Mouse (Mus musculus): Measurements from ENCODE around the gene Primpol.

Gene Primpol

GRCm38 (mm10) chr8:46616879-46617689 is at the start of gene Primpol, which contains the start of gene Casp3:
TSS of gene Primpol (minus strand) at chr8:46617212.
TSS of gene Casp3 (plus strand) at chr8:46617291.
- DNase-seq (ENCODE audit: low read depth, low spot score): peak; percentile 94

DNA sequence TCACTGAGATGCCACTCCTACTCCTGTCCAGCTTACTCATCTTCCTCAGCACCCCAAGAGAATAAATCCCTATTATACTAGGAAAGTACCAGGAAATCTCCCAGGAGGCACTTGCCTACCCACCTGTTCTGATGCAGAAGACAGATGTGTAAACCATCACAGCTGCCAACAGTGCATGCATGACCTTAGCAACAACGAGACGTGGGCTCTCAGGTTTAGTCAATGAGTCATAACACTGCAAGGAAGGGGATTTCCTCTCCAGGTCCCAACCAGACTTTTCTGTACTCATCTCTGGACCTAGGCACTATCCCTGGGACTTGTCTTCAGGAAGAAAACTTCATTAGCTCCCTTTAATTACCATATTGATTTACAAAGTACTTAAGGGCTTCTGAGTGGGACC is 38.9 kb upstream of the Primpol start:
- DNase-seq (ENCODE audit: low read depth, low spot score): no peak

DNA sequence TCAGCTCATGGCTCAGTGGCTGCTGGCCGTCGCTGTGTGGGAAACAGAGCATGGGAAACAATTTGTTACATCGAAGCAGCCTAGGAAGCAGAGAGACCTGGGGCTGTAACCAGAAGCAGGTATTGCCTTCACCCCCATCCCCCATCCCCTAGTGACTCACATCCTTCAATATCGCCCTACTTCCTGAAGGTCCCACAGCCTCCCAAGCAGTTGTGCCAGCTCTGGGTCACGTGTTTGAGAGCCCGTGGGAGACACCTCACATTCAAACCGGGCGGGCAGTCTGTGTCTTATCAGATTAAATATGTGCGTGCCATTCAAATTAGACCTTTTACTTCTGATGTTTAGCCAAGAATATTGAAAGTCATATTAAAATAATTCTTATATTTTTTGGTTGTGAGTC is 34.9 kb upstream of the Primpol start:
- no peak for DNase-seq (ENCODE audit: low read depth, low spot score)

DNA sequence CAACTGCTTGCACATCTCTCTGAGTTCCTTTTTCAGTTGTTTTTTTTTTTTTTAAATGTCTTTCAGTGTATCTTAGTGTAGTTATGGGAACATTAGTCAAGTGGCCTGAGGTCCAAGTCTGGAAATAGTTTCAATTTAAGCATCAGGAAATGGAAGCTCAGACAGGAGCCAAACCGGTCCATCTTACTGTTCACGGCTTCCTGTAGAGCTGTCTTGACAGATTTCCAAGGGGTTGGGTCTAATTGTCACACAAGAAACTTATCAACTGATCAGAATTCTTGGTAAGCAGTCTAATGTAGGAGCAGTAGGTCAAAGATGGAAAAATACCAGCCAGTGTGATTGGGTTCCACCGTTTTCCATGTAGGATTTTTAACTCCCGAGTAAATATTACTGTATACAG is 31.4 kb upstream of the Primpol start:
- DNase-seq (ENCODE audit: low read depth, low spot score): no peak

GRCm38 (mm10) chr8:46641272-46641671 is 24.3 kb upstream of the Primpol start:
- no peak for DNase-seq (ENCODE audit: low read depth, low spot score)

- DNase-seq (ENCODE audit: low read depth, low spot score): no peak
Measured at GRCm38 (mm10) chr8:46639852-46640251, 22.8 kb upstream of the Primpol start.

DNA sequence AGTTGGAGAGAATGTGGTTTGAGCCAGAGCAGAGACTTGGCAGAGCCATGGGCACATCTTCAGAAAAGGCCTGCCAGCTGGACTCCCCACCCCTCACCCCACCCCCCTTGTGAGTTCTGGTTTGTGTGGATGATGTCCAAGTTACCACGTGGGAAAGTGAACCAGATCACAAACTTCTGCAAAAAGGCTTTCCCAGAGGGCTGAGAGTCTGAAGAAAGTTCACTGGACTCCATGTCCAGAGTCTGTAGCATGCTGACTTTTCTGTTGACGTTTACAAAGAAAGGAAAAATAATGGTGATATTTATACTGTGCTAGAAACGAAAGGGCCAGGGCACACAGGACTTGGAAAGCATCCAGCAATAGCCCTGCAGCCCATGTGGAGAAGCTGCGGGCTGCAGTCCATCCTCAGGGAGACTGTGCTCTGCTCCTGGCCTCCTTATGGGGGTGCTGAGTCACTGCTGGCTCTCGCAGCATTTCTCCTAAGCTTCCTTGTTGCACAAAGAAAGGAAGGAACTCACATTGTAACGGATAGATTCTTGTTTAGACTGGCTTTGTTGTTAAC is 22.1 kb upstream of the Primpol start:
- no peak for DNase-seq (ENCODE audit: low read depth, low spot score)

GRCm38 (mm10) chr8:46630932-46631331 is 13.9 kb upstream of the Primpol start:
- DNase-seq (ENCODE audit: low read depth, low spot score): no peak

GRCm38 (mm10) chr8:46630422-46630821 is 13.4 kb upstream of the Primpol start:
- no peak for DNase-seq (ENCODE audit: low read depth, low spot score)

DNA sequence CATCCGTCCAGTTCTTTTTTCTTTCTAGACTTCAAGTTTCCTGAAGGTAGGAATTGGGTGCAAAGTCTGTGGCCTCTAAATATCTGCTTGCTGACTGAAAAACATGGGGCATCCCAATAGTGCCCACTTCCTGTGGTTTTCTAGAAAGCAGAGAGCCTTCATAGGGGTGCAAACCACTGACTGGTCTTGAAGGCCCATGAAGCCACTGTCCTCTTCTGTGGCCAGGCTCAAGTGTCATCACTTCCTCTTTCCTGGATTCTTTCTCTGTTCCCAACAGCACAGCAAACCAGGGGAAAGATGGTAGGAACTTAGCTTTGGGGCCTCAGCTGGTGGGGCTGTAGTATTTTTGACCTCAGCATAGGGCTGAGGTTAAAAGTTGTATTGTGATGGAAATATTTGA is 11.6 kb upstream of the Primpol start:
- no peak for DNase-seq (ENCODE audit: low read depth, low spot score)

- no peak for DNase-seq (ENCODE audit: low read depth, low spot score)
Measured at GRCm38 (mm10) chr8:46627881-46628280, 10.9 kb upstream of the Primpol start.

DNA sequence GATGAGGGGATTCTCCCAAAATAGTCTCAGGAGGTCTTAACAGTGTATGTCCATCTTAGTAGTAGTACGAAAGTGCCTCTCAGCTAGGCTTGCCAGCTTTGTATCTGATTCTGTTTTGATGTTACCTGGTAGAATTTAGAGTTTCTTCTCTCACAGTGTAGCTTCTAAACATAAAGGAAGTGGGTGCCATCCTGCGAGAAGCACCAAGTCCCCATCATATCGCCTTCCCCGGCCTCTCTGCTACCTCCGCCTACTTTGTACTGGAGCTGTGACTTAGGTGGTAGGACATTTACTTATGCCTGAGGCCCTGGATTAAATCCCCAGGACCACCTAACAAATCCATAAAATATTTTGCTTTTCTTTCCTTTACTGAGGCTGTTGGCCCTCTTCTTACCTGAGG is 9.6 kb upstream of the Primpol start:
- DNase-seq (ENCODE audit: low read depth, low spot score): no peak

- no peak for DNase-seq (ENCODE audit: low read depth, low spot score)
Measured at GRCm38 (mm10) chr8:46625166-46625565, 8.2 kb upstream of the Primpol start.

GRCm38 (mm10) chr8:46622446-46623270 is 5.6 kb upstream of the Primpol start:
- no peak for DNase-seq (ENCODE audit: low read depth, low spot score)

DNA sequence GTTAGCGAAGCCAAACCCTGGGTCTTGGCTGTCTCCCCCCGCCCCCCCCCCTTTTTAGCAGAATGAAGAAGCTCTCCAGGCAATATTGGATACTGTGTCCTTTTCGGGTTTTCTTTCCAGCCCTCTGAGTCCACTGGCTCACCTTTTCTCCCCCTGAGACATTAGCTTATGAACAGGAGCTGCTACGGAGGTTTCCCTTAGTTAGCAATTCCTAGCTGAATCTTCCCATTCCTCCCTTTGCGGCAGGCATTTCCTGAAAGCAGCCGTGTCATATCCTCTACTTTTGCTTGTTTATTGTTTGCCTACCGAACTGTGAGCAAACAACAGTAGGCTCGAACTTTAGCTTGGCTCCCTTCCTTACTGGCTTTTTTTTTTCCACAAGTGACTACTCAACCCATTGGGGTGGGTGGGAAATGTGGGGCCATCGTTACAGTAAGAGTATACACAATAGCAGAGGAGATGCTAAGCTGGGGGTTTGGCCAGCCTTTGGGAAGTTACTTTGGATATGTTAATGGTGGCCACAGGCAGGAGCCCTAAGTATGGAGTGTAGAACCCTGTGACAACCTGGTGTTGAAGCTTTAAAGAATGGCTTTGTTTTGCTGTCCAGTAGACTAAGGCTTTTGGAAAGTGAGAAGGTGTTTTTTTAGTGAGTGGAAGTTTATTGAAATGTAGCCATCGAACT is 1.8 kb upstream of the Primpol start:
- no peak for DNase-seq (ENCODE audit: low read depth, low spot score)

DNA sequence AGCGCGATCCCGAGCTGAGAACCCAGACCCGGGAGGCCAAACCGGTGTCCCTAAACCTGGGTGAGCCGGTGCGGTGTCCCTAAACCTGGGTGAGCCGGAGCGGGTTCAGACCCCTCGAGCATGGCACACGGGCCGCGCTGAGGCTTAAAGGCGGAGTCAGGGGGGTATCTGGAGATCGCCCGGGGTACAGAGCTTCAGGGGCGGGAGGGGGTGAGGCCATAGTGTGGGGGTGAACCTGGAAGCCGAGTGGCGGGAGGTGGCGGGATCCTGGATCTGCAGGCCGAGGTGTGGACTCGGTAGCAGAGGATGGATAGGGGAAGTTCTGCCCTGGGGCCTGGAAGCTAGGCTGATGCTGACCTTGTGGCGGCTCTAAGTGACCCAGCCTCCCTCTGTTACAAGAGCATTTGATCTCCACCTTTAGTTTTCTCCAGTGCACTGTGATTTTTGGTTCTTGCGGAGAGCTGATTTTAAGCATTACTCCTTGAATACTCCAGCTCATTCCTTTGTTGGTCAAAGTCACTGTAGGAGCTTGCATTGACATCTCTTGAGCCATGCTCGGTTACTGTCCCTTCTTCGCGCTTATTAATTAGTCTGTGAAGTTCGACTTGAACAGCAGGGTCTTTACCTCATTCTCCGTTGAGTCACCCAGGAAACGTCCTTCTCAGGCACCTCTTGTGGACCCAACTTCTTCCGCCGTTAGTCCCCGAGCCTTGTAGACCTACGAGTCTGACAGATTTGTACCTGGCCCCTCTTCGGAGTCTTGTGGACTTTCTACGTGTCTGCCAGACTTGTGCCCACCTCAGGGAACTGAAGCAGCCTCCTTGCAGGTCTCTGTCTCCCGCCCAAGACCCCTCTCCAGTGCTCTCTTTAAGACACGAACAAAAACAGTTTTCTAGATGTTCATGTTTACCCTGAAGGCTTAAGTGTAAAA is 943 bp upstream of the Primpol start:
- no peak for DNase-seq (ENCODE audit: low read depth, low spot score)

DNA sequence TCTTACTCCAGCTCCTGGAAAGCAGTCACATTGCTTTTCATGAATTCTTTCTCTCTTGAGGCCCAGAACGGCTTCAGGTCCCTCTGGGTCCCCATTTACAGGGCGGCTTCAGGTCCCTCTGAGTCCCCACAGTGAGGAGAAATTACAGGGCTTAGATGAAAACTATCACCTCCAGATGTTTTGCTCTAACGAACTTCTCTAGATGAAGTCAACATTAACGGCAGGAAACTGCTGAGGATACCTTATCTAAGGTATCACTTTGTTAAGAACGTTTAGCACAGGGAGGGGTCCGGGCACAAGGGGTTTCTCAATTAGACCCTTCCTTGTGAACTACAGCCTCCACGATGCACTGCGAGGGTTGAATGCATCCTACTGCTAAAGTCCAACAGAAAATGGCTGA is 1.1 kb downstream of the Primpol start:
- no peak for DNase-seq (ENCODE audit: low read depth, low spot score)

DNA sequence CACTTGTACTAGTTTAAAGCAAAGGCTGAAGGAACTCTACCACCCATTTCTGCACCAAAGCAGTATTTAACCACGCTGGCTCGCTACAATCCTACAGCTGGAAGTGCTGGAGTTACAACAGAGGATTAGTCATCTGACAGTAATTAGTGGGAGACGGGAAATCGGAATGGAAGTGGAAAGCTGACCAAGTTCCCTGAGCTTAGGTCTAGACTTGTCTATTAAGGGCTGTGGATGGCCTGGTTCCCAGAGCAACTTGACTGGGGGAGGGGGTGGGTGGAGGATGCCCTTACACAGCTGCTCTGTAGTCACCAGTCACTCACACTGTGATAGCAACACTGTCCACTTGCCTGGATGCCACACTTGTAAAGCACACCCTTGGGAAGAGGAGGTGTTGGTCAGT is 3.6 kb downstream of the Primpol start:
- no peak for DNase-seq (ENCODE audit: low read depth, low spot score)

- no peak for DNase-seq (ENCODE audit: low read depth, low spot score)
Measured at GRCm38 (mm10) chr8:46612913-46613312, 4.1 kb downstream of the Primpol start.

DNA sequence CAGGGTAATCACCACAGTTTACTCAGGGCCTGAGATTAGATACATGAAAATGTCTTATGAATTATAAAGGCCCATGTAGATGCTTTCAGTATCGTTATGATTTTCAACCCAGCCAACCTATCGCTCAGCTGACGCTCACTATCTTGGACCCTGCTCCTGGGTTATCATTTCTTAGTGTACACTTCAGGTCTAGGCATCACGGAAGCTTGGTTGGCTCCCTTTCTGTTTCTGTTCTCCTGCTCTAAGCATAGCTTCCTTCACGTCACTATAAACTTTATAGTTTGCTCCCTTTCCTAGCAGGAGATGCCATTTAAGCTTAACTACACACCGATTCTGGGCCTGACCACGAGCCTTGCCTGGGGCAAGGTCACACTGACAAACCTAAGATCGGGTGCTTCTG is 5.5 kb downstream of the Primpol start:
- DNase-seq (ENCODE audit: low read depth, low spot score): no peak

DNA sequence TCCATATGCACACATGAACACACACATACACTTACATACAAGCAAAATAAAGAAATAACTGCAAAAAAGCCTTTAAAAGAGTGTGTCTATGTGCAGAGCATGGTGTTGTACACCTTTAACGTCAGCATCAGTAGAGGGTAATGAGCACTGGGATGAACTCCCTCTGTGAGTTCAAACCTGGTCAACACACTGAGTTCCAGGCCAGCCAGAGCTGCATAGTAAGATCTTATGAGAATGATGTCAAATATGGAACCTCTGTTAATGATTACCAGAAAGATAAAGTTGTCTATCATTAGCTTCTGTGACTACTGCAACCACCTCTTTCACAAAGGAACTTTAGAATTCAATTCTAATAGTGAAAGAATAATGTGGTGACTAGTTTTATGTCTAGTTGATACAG is 10.1 kb downstream of the Primpol start:
- DNase-seq (ENCODE audit: low read depth, low spot score): no peak

Data from embryo, embryonic 11.5 days (tissue).